Mouse (Mus musculus): ENCODE results near the gene Slc43a2.

- TF ChIP-seq CTCF (IDR thresholded peaks at IDR 0.05; ENCODE audit: borderline replicate concordance, insufficient read depth, low read depth, low read length) (no peak), POLR2A (IDR thresholded peaks at IDR 0.05; ENCODE audit: borderline replicate concordance, insufficient read depth, low read length) (peak; percentile 47; the same call in 1 of the 2 replicates)
Observed at GRCm38 (mm10) chr11:75532340-75533277, 1.1 kb downstream of the Slc43a2 start.
